Mouse (Mus musculus) midbrain, embryonic 11.5 days (tissue): Measurements from ENCODE around the gene Gja4. TPM values are rescaled to one million over a fixed set of nuclear protein-coding genes. Genes with fewer than 3 reads are reported as not detected.

Experiments
- ATAC-seq: fragments of 200-750 bp; cut with Nextera tagmentation; 2 replicates; pipeline ENCODE4 v1.8.0; 2017; ENCODE audit warnings: moderate TSS enrichment, moderate library complexity; ENCODE audit not compliant: low FRiP score
- DNase-seq: peaks from one replicate; pipeline ENCODE4 v3.0.0; 2015; ENCODE audit warnings: low spot score; ENCODE audit errors: missing footprints
- H3K27ac ChIP-seq: fragments of 300-500 bp; sonication (generic); 2 replicates; pipeline ENCODE4 v1.5.1; 2014; ENCODE audit warnings: low read depth, low read length
- H3K27me3 ChIP-seq: fragments of 300-500 bp; sonication (generic); 2 replicates; pipeline ENCODE4 v1.6.1; 2014; ENCODE audit warnings: mild to moderate bottlenecking, low read length, moderate library complexity, mixed read lengths; ENCODE audit not compliant: control insufficient read depth, insufficient read depth
- H3K36me3 ChIP-seq: fragments of 300-500 bp; sonication (generic); 2 replicates; pipeline ENCODE4 v1.6.1; 2014; ENCODE audit warnings: mild to moderate bottlenecking, low read length, moderate library complexity, mixed read lengths; ENCODE audit not compliant: control insufficient read depth, insufficient read depth
- H3K4me1 ChIP-seq: fragments of 300-500 bp; sonication (generic); 2 replicates; pipeline ENCODE4 v1.6.1; 2014; ENCODE audit warnings: low read length; ENCODE audit not compliant: control insufficient read depth, insufficient read depth
- H3K4me2 ChIP-seq: fragments of 300-500 bp; sonication (generic); 2 replicates; pipeline ENCODE4 v1.6.1; 2014; ENCODE audit warnings: mild to moderate bottlenecking, moderate library complexity
- H3K4me3 ChIP-seq: fragments of 300-500 bp; sonication (generic); 2 replicates; pipeline ENCODE4 v1.5.1; 2014; ENCODE audit warnings: low read depth, low read length
- H3K9ac ChIP-seq: fragments of 300-500 bp; sonication (generic); 2 replicates; pipeline ENCODE4 v1.6.1; 2014; ENCODE audit warnings: low read length
- H3K9me3 ChIP-seq: fragments of 300-500 bp; sonication (generic); 2 replicates; pipeline ENCODE4 v1.6.1; 2016; ENCODE audit warnings: low read length; ENCODE audit not compliant: control insufficient read depth
- WGBS: fragments of 180-500 bp; shearing (Covaris S2); extraction: QIAGEN DNeasy Blood & Tissue Kit; methylation state at CpG from one replicate; pipeline ENCODE4 v1.1.7; 2014; 5-methylcytosine and 5-hydroxymethylcytosine counted together
- polyA plus RNA-seq: library from polyadenylated mRNA; unstranded; fragments of >200 nt; fragmentation: Nextera tagmentation; extraction: Ambion mirVana; gene quantifications from 2 replicates; pipeline ENCODE4 v1.2.1, GENCODE M21; 2014

Gja4 gene
- polyA plus RNA-seq, 1 experiment from 2014 or later: 20.1 TPM

- Histone ChIP-seq H3K9ac (no peak overlapping the region), H3K4me1 (no peaks in the 10 kb centered on the region; the same call in 1 of the 2 replicates), H3K36me3 (no peaks in the 10 kb centered on the region), H3K9me3 (no peaks in the 10 kb centered on the region), H3K4me2 (no peak overlapping the region; the same call in 1 of the 2 replicates), H3K4me3 (no peak overlapping the region), H3K27me3 (peaks cover 15% of the 10 kb centered on the region), H3K27ac (no peak overlapping the region)
- DNase-seq: no peak
- 38% methylated on average over 9 of the region's 9 CpGs for WGBS
- no peak for ATAC-seq
Observed at GRCm38 (mm10) chr4:127314585-127314984, 746 bp upstream of the Gja4 start.

- Histone ChIP-seq H3K36me3 (no peaks in the 10 kb centered on the region), H3K4me3 (no peak overlapping the region), H3K9me3 (no peaks in the 10 kb centered on the region), H3K4me1 (no peaks in the 10 kb centered on the region; the same call in 1 of the 2 replicates), H3K4me2 (no peak overlapping the region), H3K27ac (no peak overlapping the region), H3K27me3 (peaks cover 15% of the 10 kb centered on the region), H3K9ac (no peak overlapping the region)
- 67% methylated on average over 24 of the region's 24 CpGs for WGBS
- ATAC-seq (no peak), DNase-seq (no peak)
Observed at GRCm38 (mm10) chr4:127312349-127312748, 1.5 kb downstream of the Gja4 start.

GRCm38 (mm10) chr4:127311561-127311960, 2.3 kb downstream of the Gja4 start:
- H3K36me3 ChIP-seq: no peaks in the 10 kb centered on the region
- no peaks in the 10 kb centered on the region for H3K9me3 ChIP-seq
- H3K4me1 ChIP-seq: no peaks in the 10 kb centered on the region; the same call in 1 of the 2 replicates
- H3K4me3 ChIP-seq: no peak overlapping the region
- DNase-seq (no peak), ATAC-seq (no peak)
- no peak overlapping the region for H3K27ac ChIP-seq
- peaks cover 15% of the 10 kb centered on the region for H3K27me3 ChIP-seq
- H3K9ac ChIP-seq: no peak overlapping the region
- WGBS: 60% methylated on average over 9 of the region's 9 CpGs
- no peak overlapping the region for H3K4me2 ChIP-seq

GRCm38 (mm10) chr4:127306915-127307314, 6.9 kb downstream of the Gja4 start:
- Histone ChIP-seq H3K27ac (no peak overlapping the region), H3K4me2 (no peak overlapping the region), H3K36me3 (no peaks in the 10 kb centered on the region), H3K27me3 (no peaks in the 10 kb centered on the region; the same call in 1 of the 2 replicates), H3K4me3 (no peak overlapping the region), H3K4me1 (no peaks in the 10 kb centered on the region), H3K9me3 (no peaks in the 10 kb centered on the region), H3K9ac (no peak overlapping the region)
- 72% methylated on average over 2 of the region's 2 CpGs for WGBS
- DNase-seq (no peak), ATAC-seq (no peak)

GRCm38 (mm10) chr4:127303796-127304195, 10.0 kb downstream of the Gja4 start:
- DNase-seq (no peak), ATAC-seq (no peak)
- 94% methylated on average over 3 of the region's 3 CpGs for WGBS
- no peak overlapping the region for H3K27ac ChIP-seq
- no peak overlapping the region for H3K4me3 ChIP-seq
- no peaks in the 10 kb centered on the region for H3K9me3 ChIP-seq
- H3K36me3 ChIP-seq: no peaks in the 10 kb centered on the region
- H3K9ac ChIP-seq: no peak overlapping the region
- no peaks in the 10 kb centered on the region for H3K4me1 ChIP-seq
- H3K27me3 ChIP-seq: no peaks in the 10 kb centered on the region
- no peak overlapping the region for H3K4me2 ChIP-seq

- H3K9ac ChIP-seq: no peak overlapping the region
- no peak overlapping the region for H3K4me3 ChIP-seq
- no peaks in the 10 kb centered on the region for H3K36me3 ChIP-seq
- H3K27ac ChIP-seq: no peak overlapping the region
- ATAC-seq: no peak
- no peaks in the 10 kb centered on the region for H3K27me3 ChIP-seq
- no peak for DNase-seq
- H3K4me2 ChIP-seq: no peak overlapping the region
- H3K9me3 ChIP-seq: no peaks in the 10 kb centered on the region
- H3K4me1 ChIP-seq: no peaks in the 10 kb centered on the region
- 76% methylated on average over 5 of the region's 5 CpGs for WGBS
Observed at GRCm38 (mm10) chr4:127300503-127300902, 13.3 kb downstream of the Gja4 start.

GRCm38 (mm10) chr4:127292631-127293030, 21.2 kb downstream of the Gja4 start:
- Histone ChIP-seq H3K9me3 (no peaks in the 10 kb centered on the region), H3K4me1 (no peaks in the 10 kb centered on the region), H3K27ac (no peak overlapping the region), H3K9ac (no peak overlapping the region), H3K4me2 (no peak overlapping the region), H3K4me3 (no peak overlapping the region), H3K36me3 (no peaks in the 10 kb centered on the region), H3K27me3 (no peaks in the 10 kb centered on the region)
- ATAC-seq (no peak), DNase-seq (no peak)
- whole genome bisulfite sequencing: 72% methylated on average over 5 of the region's 5 CpGs

GRCm38 (mm10) chr4:127289039-127289548, 24.7 kb downstream of the Gja4 start:
- Histone ChIP-seq H3K4me3 (no peak overlapping the region), H3K9me3 (no peaks in the 10 kb centered on the region), H3K36me3 (no peaks in the 10 kb centered on the region), H3K27me3 (no peaks in the 10 kb centered on the region), H3K4me1 (no peaks in the 10 kb centered on the region), H3K9ac (no peak overlapping the region), H3K27ac (no peak overlapping the region), H3K4me2 (no peak overlapping the region)
- DNase-seq (no peak), ATAC-seq (no peak)
- 76% methylated on average over 6 of the region's 6 CpGs for WGBS

GRCm38 (mm10) chr4:127286907-127287306, 26.9 kb downstream of the Gja4 start:
- Histone ChIP-seq H3K4me3 (no peak overlapping the region), H3K9ac (no peak overlapping the region), H3K27ac (no peak overlapping the region), H3K36me3 (no peaks in the 10 kb centered on the region), H3K27me3 (no peaks in the 10 kb centered on the region), H3K4me2 (no peak overlapping the region), H3K9me3 (no peaks in the 10 kb centered on the region), H3K4me1 (no peaks in the 10 kb centered on the region)
- ATAC-seq: no peak
- 66% methylated on average over 4 of the region's 4 CpGs for WGBS
- DNase-seq: no peak
